Mouse (Mus musculus) liver, embryonic 14.5 days (tissue): ENCODE results near the gene Gpx8. TPM values are rescaled to one million over a fixed set of nuclear protein-coding genes. Genes with fewer than 3 reads are reported as not detected.

Experiments used
- ATAC-seq: fragments of 200-750 bp; cut with Nextera tagmentation; 2 replicates; pipeline ENCODE4 v1.8.0; 2017; ENCODE audit warnings: moderate number of reproducible peaks, mild to moderate bottlenecking, moderate library complexity; ENCODE audit not compliant: insufficient read depth
- DNase-seq, 3 experiments: peaks; one replicate each; pipeline ENCODE4 v3.0.0-alpha.2; 2012 to 2013; ENCODE audit warnings: low read depth in 3 of 3, low spot score in 3 of 3
- H3K27ac ChIP-seq: fragments of 300-500 bp; sonication (generic); 2 replicates; pipeline ENCODE4 v1.5.1; 2014; ENCODE audit warnings: moderate library complexity, mild to moderate bottlenecking, control low read depth, inconsistent platforms
- H3K27me3 ChIP-seq: fragments of 300-500 bp; sonication (generic); 2 replicates; pipeline ENCODE4 v1.6.1; 2014; ENCODE audit warnings: mild to moderate bottlenecking, low read length, moderate library complexity; ENCODE audit not compliant: control insufficient read depth, insufficient read depth
- H3K36me3 ChIP-seq: fragments of 300-500 bp; sonication (generic); replicated peaks from 2 replicates; pipeline ENCODE4 v1.6.1; 2014; ENCODE audit warnings: low read depth; ENCODE audit not compliant: control insufficient read depth, insufficient read depth
- H3K4me1 ChIP-seq, 2 experiments: fragments of 200-500 bp in 1 of 2; fragments of 300-500 bp in 1 of 2; sonication (generic) in 1 of 2; replicated peaks; 2 replicates each; pipeline ENCODE4 v1.6.1; 2012 to 2014; ENCODE audit warnings: antibody characterized with exemption in 1 of 2, inconsistent platforms in 1 of 2, low read length in 1 of 2; ENCODE audit not compliant: control insufficient read depth in 2 of 2, insufficient read depth in 2 of 2
- H3K4me2 ChIP-seq: fragments of 300-500 bp; sonication (generic); 2 replicates; pipeline ENCODE4 v1.6.1; 2014; ENCODE audit warnings: low read depth, mild to moderate bottlenecking, control low read depth, moderate library complexity
- H3K4me3 ChIP-seq, 2 experiments: fragments of 200-500 bp in 1 of 2; fragments of 300-500 bp in 1 of 2; sonication (generic) in 1 of 2; 2 replicates each; pipeline ENCODE4 v1.5.1; 2012 to 2014; ENCODE audit warnings: low read depth in 2 of 2, low read length in 2 of 2, mild to moderate bottlenecking in 2 of 2, control low read depth in 1 of 2, inconsistent platforms in 1 of 2, moderate library complexity in 1 of 2; ENCODE audit not compliant: insufficient read depth in 1 of 2
- H3K9ac ChIP-seq: fragments of 300-500 bp; sonication (generic); replicated peaks from 2 replicates; pipeline ENCODE4 v1.6.1; 2014; ENCODE audit warnings: mild to moderate bottlenecking, control low read depth, moderate library complexity
- H3K9me3 ChIP-seq: fragments of 300-500 bp; sonication (generic); 2 replicates; pipeline ENCODE4 v1.6.1; 2016; ENCODE audit warnings: low read length, mixed read lengths; ENCODE audit not compliant: control insufficient read depth
- CTCF ChIP-seq: IDR thresholded peaks from 2 replicates; pipeline ENCODE4 v1.5.1; 2016; ENCODE audit warnings: antibody characterized with exemption, low read depth, control low read depth
- EP300 ChIP-seq: IDR thresholded peaks from 2 replicates; pipeline ENCODE4 v1.6.1; 2016; ENCODE audit warnings: antibody characterized with exemption, low read depth
- WGBS: fragments of 180-500 bp; shearing (Covaris S2); extraction: QIAGEN DNeasy Blood & Tissue Kit; methylation state at CpG from one replicate; pipeline ENCODE4 v1.1.7; 2014; ENCODE audit not compliant: insufficient replicate concordance; 5-methylcytosine and 5-hydroxymethylcytosine counted together
- polyA plus RNA-seq, 2 experiments: library from polyadenylated mRNA; depleted of rRNA in 1 of 2; stranded (reverse) in 1 of 2; unstranded in 1 of 2; fragments of >200 nt; fragmentation: Nextera tagmentation in 1 of 2; extraction: Ambion mirVana in 1 of 2; gene quantifications; 2 replicates each; pipeline versions ENCODE4 v1.2.1 to v1.2.3; 2012 to 2014

The Gpx8 gene
- polyA plus RNA-seq, 2 experiments = 3.1 to 6.4 TPM

DNA sequence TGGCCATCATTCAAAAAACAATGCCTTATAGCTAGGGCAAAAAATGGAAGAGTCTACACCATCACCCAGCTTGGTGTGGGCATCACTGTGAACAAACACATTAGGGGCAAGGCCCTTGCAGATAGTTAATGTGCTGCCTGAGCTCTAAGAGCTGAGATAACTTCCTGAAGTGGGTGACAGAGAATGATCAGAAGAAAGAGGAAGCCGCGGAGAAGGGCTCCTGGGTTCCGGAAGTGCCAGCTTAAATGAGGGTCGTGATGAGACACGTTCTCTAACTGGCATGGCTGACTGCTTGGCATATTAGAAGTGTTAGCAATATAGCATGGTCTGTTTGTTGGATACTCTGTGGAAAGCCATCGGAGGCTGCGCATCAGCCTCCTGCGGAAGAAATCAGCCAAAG is 8.0 kb upstream of the Gpx8 start:
- Histone ChIP-seq H3K27ac (no peak overlapping the region), H3K36me3 (no peaks in the 10 kb centered on the region), H3K4me1 (no peaks in the 10 kb centered on the region), H3K4me2 (no peak overlapping the region), H3K27me3 (no peaks in the 10 kb centered on the region), H3K9me3 (peaks cover 5% of the 10 kb centered on the region), H3K9ac (no peak overlapping the region), H3K4me3 (no peak overlapping the region)
- WGBS = 53% methylated on average over 8 of the region's 8 CpGs
- DNase-seq (no peak), ATAC-seq (no peak)
- no peak for TF ChIP-seq EP300
- no peak for TF ChIP-seq CTCF

DNA sequence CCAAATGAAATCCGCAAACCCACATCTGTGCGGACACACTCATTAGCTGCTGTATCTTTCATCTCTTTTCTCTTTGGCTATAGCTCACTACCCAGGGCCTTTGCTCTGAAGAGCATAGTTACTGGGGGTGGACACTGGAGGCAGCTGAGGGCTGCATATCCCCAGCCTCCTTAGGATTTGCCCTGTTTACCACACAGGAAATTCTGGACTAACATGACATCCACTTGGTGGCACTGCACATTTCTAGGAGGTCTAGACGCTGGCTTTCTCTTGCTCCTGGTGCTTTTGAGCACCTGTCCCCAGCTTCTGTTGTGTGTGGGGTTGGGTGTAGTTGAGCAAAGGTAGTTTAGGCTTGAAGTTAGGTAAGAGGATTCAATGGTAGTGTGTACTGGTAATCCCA is 1.4 kb upstream of the Gpx8 start:
- Histone ChIP-seq H3K4me3 (no peak overlapping the region), H3K36me3 (no peaks in the 10 kb centered on the region), H3K9me3 (no peaks in the 10 kb centered on the region), H3K9ac (no peak overlapping the region), H3K27ac (no peak overlapping the region), H3K27me3 (no peaks in the 10 kb centered on the region; the same call in 1 of the 2 replicates), H3K4me2 (no peak overlapping the region), H3K4me1 (no peaks in the 10 kb centered on the region)
- ATAC-seq (no peak), DNase-seq (no peak)
- 65% methylated on average over 3 of the region's 3 CpGs for WGBS
- TF ChIP-seq EP300 (no peak), CTCF (no peak)

DNA sequence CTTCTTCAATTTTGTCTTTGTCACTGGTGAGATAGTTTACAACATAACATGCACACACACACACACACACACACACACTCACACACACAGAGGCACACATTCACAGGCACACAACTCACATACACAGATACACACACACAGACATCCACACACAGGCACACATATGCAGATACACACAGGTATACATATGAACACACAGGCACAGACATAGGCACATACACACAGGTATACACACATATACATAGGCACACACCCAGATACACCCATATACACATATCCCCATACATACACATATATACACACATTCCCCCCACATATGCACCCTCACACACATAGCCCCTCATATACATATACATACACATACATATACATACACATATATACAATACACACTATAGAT is 808 bp upstream of the Gpx8 start:
- Histone ChIP-seq H3K4me1 (no peaks in the 10 kb centered on the region), H3K4me3 (no peak overlapping the region), H3K27ac (no peak overlapping the region), H3K36me3 (no peaks in the 10 kb centered on the region), H3K9ac (no peak overlapping the region), H3K4me2 (no peak overlapping the region), H3K9me3 (no peaks in the 10 kb centered on the region), H3K27me3 (no peaks in the 10 kb centered on the region; the same call in 1 of the 2 replicates)
- DNase-seq = no peak
- no peak for ATAC-seq
- TF ChIP-seq CTCF (no peak), EP300 (no peak)

DNA sequence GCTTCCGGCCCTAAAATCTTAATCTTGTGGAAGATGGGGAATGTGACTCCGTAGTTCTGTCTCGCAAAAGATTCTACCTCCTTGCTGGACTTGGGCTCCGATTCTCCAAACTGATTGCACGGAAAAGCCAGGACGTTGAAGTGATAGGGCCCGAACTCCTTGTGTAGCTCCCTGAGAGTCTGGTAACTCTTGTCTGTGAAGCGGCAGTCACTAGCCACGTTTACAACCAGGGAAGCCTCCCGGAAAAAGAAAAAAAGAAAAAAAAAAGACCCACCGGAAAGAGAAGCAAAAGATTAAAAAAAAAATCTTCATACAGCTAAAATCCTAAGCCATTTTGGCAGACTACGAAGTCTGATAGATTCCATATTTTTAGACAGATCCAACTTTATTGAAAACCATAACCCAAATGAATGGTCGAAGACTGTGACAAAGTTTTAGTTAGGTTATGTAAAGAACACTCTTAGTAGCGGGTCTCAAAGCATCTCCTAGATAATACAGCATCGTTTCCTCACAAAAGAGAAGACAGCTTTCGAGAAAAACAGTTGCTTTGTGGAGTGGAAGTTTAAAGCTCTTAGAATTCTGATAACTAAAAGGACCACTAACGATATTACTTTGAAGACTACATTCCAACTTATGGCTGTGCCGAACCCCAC is 626 bp downstream of the Gpx8 start:
- H3K4me3 ChIP-seq = peak overlapping the region; percentile 10 to 42
- 34% methylated on average over 18 of the region's 18 CpGs for WGBS
- H3K9me3 ChIP-seq = no peaks in the 10 kb centered on the region
- H3K36me3 ChIP-seq = no peaks in the 10 kb centered on the region
- no peaks in the 10 kb centered on the region for H3K4me1 ChIP-seq
- ATAC-seq (no peak), DNase-seq (no peak)
- TF ChIP-seq CTCF (no peak), EP300 (no peak)
- no peak overlapping the region for H3K27ac ChIP-seq
- H3K9ac ChIP-seq = no peak overlapping the region
- H3K4me2 ChIP-seq = peak overlapping the region; percentile 29
- H3K27me3 ChIP-seq = no peaks in the 10 kb centered on the region; the same call in 1 of the 2 replicates

DNA sequence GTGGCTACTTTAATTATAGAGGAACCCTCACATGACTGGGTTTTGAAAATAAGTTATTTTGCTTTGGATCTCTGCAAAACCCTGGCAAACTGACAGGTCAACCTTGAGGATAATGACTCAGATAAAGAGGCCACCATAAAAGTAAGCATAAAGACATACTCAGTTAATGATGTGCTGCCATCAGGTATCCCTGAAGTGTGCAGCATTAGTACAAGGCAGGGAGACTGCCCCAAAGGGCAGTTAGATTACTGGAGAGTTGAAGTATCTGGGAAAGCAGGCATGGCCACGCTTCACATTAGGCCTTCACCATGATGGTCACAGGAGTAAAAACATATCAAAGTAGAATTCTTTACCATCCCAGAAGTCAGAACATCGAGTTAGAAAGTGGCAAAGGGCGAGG is 1.3 kb downstream of the Gpx8 start:
- no peak overlapping the region for H3K9ac ChIP-seq
- WGBS = 54% methylated on average over 3 of the region's 3 CpGs
- H3K4me3 ChIP-seq = no peak overlapping the region
- TF ChIP-seq CTCF (no peak), EP300 (no peak)
- ATAC-seq = no peak
- H3K4me1 ChIP-seq = no peaks in the 10 kb centered on the region
- peak overlapping the region; percentile 5; the same call in 1 of the 2 replicates for H3K4me2 ChIP-seq
- DNase-seq = no peak
- H3K27me3 ChIP-seq = no peaks in the 10 kb centered on the region; the same call in 1 of the 2 replicates
- no peaks in the 10 kb centered on the region for H3K9me3 ChIP-seq
- no peaks in the 10 kb centered on the region for H3K36me3 ChIP-seq
- H3K27ac ChIP-seq = no peak overlapping the region
